Mouse (Mus musculus): Measurements from ENCODE around the gene Tulp2.

DNA sequence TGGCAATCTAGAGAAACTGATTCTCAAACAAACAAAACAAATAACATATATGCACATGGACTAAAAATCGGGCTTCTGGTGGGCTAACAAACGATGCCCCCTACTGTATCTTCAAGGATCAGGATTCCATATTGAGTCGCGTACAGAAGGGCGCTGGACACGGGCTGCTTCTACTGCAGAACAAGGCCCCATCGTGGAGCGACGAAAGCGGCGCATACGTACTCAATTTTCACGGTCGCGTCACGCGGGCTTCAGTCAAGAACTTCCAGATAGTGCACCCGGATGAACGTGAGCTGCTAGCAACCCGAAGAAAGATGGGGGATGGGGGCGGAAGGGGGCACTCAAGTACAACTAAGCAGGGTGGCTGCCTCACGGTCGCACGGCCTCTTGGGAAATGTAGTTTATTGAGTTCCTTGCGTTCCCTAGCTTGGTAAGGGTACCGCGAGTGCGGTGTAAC is 40.1 kb downstream of the Tulp2 start:
- no peak for TF ChIP-seq CTCF (IDR thresholded peaks at IDR 0.05; ENCODE audit: borderline replicate concordance, insufficient read depth, low read length)
- peak; percentile 63 for TF ChIP-seq POLR2A (IDR thresholded peaks at IDR 0.05; ENCODE audit: low read depth, low read length)

All from embryonic fibroblast, embryonic 13.5 days (primary cell).